Mouse (Mus musculus) heart, postnatal 0 days (tissue): ENCODE measurements around the gene Celf2. TPM values are rescaled to one million over a fixed set of nuclear protein-coding genes. Genes with fewer than 3 reads are reported as not detected.
A peak's percentile ranks its signal among the peaks of the same experiment; 100 is the strongest.

Experiments
- ATAC-seq: fragments of 200-750 bp; cut with Nextera tagmentation; 2 replicates; pipeline ENCODE4 v1.8.0; 2017; ENCODE audit warnings: low read depth, moderate number of reproducible peaks, moderate library complexity; ENCODE audit not compliant: insufficient read depth
- DNase-seq: peaks from one replicate; pipeline ENCODE4 v3.0.0-alpha.2; 2016; ENCODE audit warnings: low spot score
- H3K27ac ChIP-seq: fragments of 300-500 bp; sonication (generic); 2 replicates; pipeline ENCODE4 v1.5.1; 2014; ENCODE audit warnings: low read depth, mild to moderate bottlenecking
- H3K27me3 ChIP-seq: fragments of 300-500 bp; sonication (generic); 2 replicates; pipeline ENCODE4 v1.6.1; 2014; ENCODE audit warnings: low read length, mixed read lengths; ENCODE audit not compliant: control insufficient read depth, insufficient read depth
- H3K36me3 ChIP-seq: fragments of 300-500 bp; sonication (generic); replicated peaks from 2 replicates; pipeline ENCODE4 v1.6.1; 2014; ENCODE audit warnings: low read length, mixed read lengths; ENCODE audit not compliant: control insufficient read depth, insufficient read depth
- H3K4me1 ChIP-seq: fragments of 300-500 bp; sonication (generic); 2 replicates; pipeline ENCODE4 v1.6.1; 2014; ENCODE audit warnings: antibody characterized with exemption; ENCODE audit not compliant: control insufficient read depth, insufficient read depth
- H3K4me2 ChIP-seq: fragments of 300-500 bp; sonication (generic); 2 replicates; pipeline ENCODE4 v1.6.1; 2014; ENCODE audit warnings: low read depth, mild to moderate bottlenecking, low read length, moderate library complexity
- H3K4me3 ChIP-seq: fragments of 300-500 bp; sonication (generic); 2 replicates; pipeline ENCODE4 v1.5.1; 2014; ENCODE audit warnings: low read depth, low read length
- H3K9ac ChIP-seq: fragments of 300-500 bp; sonication (generic); replicated peaks from 2 replicates; pipeline ENCODE4 v1.6.1; 2014; ENCODE audit warnings: low read depth, low read length, mixed read lengths
- H3K9me3 ChIP-seq: fragments of 300-500 bp; sonication (generic); replicated peaks from 2 replicates; pipeline ENCODE4 v1.6.1; 2016; ENCODE audit warnings: low read length; ENCODE audit not compliant: control insufficient read depth
- CTCF ChIP-seq: IDR thresholded peaks from 2 replicates; pipeline ENCODE4 v1.5.1; 2016; ENCODE audit warnings: antibody characterized with exemption, control low read depth, low read depth
- EP300 ChIP-seq: IDR thresholded peaks from 2 replicates; pipeline ENCODE4 v1.6.1; 2016; ENCODE audit warnings: antibody characterized with exemption, low read depth
- WGBS: fragments of 180-500 bp; shearing (Covaris S2); extraction: QIAGEN DNeasy Blood & Tissue Kit; methylation state at CpG from one replicate; pipeline ENCODE4 v1.1.7; 2014; 5-methylcytosine and 5-hydroxymethylcytosine counted together
- polyA plus RNA-seq: library from polyadenylated mRNA; unstranded; fragments of >200 nt; fragmentation: Nextera tagmentation; extraction: Ambion mirVana; gene quantifications from 2 replicates; pipeline ENCODE4 v1.2.1, GENCODE M21; 2015
- total RNA-seq: library from RNA; depleted of rRNA; stranded (reverse); fragments of >200 nt; gene quantifications from 2 replicates; pipeline ENCODE4 v1.2.3, GENCODE M21; 2014; ENCODE audit warnings: low replicate concordance

Celf2 gene
- total and polyA plus RNA-seq, 2 experiments from 2014 or later: 47.6 to 64.9 TPM

GRCm38 (mm10) chr2:7080086-7080485, 429.3 kb downstream of the Celf2 start:
- no peaks in the 10 kb centered on the region for H3K27me3 ChIP-seq
- TF ChIP-seq CTCF (no peak), EP300 (no peak)
- no peak overlapping the region for H3K9ac ChIP-seq
- DNase-seq (no peak), ATAC-seq (no peak)
- peak overlapping the region; percentile 55 for H3K4me3 ChIP-seq
- peak overlapping the region; percentile 80 for H3K4me2 ChIP-seq
- peaks cover 13% of the 10 kb centered on the region for H3K9me3 ChIP-seq
- peaks cover 10% of the 10 kb centered on the region for H3K36me3 ChIP-seq
- peaks cover 15% of the 10 kb centered on the region for H3K4me1 ChIP-seq
- WGBS: 30% methylated on average over 7 of the region's 7 CpGs
- H3K27ac ChIP-seq: peak overlapping the region; percentile 98

- peaks cover 10% of the 10 kb centered on the region for H3K36me3 ChIP-seq
- ATAC-seq (no peak), DNase-seq (no peak)
- peaks cover 13% of the 10 kb centered on the region for H3K9me3 ChIP-seq
- no peak overlapping the region for H3K9ac ChIP-seq
- peak overlapping the region; percentile 55; the same call in 1 of the 2 replicates for H3K4me3 ChIP-seq
- H3K4me2 ChIP-seq: peak overlapping the region; percentile 80
- H3K27ac ChIP-seq: peak overlapping the region; percentile 23
- H3K27me3 ChIP-seq: no peaks in the 10 kb centered on the region
- TF ChIP-seq EP300 (no peak), CTCF (no peak)
- H3K4me1 ChIP-seq: peaks cover 15% of the 10 kb centered on the region
- WGBS: 70% methylated on average over 2 of the region's 2 CpGs
These were observed 430.0 kb downstream of the Celf2 start for GRCm38 (mm10) chr2:7079390-7079789.

- Histone ChIP-seq H3K36me3 (peaks cover 10% of the 10 kb centered on the region), H3K4me2 (no peak overlapping the region), H3K9ac (no peak overlapping the region), H3K27ac (no peak overlapping the region), H3K4me3 (no peak overlapping the region), H3K27me3 (no peaks in the 10 kb centered on the region), H3K9me3 (peaks cover 13% of the 10 kb centered on the region), H3K4me1 (peaks cover 9% of the 10 kb centered on the region; the same call in 1 of the 2 replicates)
- WGBS: 78% methylated on average over 3 of the region's 3 CpGs
- no peak for DNase-seq
- no peak for ATAC-seq
- TF ChIP-seq EP300: no peak
- TF ChIP-seq CTCF: no peak
These were observed 435.6 kb downstream of the Celf2 start for GRCm38 (mm10) chr2:7073730-7074129.

GRCm38 (mm10) chr2:7072344-7073265, 436.8 kb downstream of the Celf2 start:
- H3K4me1 ChIP-seq: peaks cover 17% of the 10 kb centered on the region
- H3K9ac ChIP-seq: no peak overlapping the region
- 61% methylated on average over 5 of the region's 5 CpGs for WGBS
- no peaks in the 10 kb centered on the region for H3K27me3 ChIP-seq
- DNase-seq (no peak), ATAC-seq (no peak)
- peaks cover 12% of the 10 kb centered on the region for H3K9me3 ChIP-seq
- peaks cover 10% of the 10 kb centered on the region for H3K36me3 ChIP-seq
- H3K4me3 ChIP-seq: no peak overlapping the region
- H3K4me2 ChIP-seq: no peak overlapping the region
- peak overlapping the region; percentile 58 for H3K27ac ChIP-seq
- TF ChIP-seq CTCF: no peak
- no peak for TF ChIP-seq EP300

GRCm38 (mm10) chr2:7069458-7069857, 439.9 kb downstream of the Celf2 start:
- 43% methylated on average over 3 of the region's 3 CpGs for WGBS

More at GRCm38 (mm10) chr2:7069458-7069857, 439.9 kb downstream of the Celf2 start:
- no peak overlapping the region for H3K4me2 ChIP-seq
- no peak overlapping the region for H3K27ac ChIP-seq
- TF ChIP-seq EP300 (no peak), CTCF (no peak)
- no peak overlapping the region for H3K9ac ChIP-seq
- H3K4me3 ChIP-seq: no peak overlapping the region
- no peaks in the 10 kb centered on the region for H3K27me3 ChIP-seq
- no peaks in the 10 kb centered on the region for H3K36me3 ChIP-seq
- DNase-seq: no peak
- no peak for ATAC-seq
- H3K9me3 ChIP-seq: no peaks in the 10 kb centered on the region
- peaks cover 20% of the 10 kb centered on the region for H3K4me1 ChIP-seq
